Mouse (Mus musculus) lung, adult 2 months (tissue): ENCODE data around the gene Taf9.

Experiments
- CTCF ChIP-seq: fragments of 200-500 bp; IDR thresholded peaks from 2 replicates; pipeline ENCODE4 v1.5.1; 2011; ENCODE audit warnings: mild to moderate bottlenecking, low read length, control low read depth; ENCODE audit not compliant: insufficient read depth
- POLR2A ChIP-seq: fragments of 200-500 bp; IDR thresholded peaks from 2 replicates; pipeline ENCODE4 v1.6.1; 2011; ENCODE audit warnings: low read depth, mild to moderate bottlenecking, control low read depth, low read length, borderline replicate concordance; ENCODE audit errors: extremely low read depth

- no peak for TF ChIP-seq CTCF
- no peak for TF ChIP-seq POLR2A
These were observed 17.2 kb upstream of the Taf9 start for GRCm38 (mm10) chr13:100634106-100634691.
